Mouse (Mus musculus): ENCODE data around the gene Nrg3.

DNA sequence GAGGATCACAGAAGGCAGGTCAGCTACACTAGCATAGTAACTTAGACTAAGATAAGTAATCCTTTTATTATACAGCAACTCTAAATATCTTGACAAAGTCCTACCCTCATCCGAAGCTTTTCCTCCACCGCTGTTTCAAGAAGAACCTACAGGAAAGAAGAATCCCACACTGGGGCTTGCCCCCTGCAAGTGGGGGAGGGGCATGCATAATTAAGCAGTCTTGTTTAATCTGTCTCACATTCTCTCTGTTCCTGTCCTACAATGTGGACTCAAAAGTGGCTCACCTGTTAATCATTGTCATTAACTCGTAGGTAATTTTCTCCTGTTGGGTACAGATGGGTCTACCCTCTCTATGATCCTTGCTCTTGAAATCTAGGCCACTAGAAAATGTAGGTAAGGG is 354.9 kb downstream of the Nrg3 start:
- TF ChIP-seq CTCF (IDR thresholded peaks at IDR 0.05 in 2 of 3, conservative IDR thresholded peaks at IDR 0.05 in 1 of 3; ENCODE audit: control insufficient read depth in 1 of 3, insufficient read depth in 1 of 3, low read depth in 2 of 3, low read length in 3 of 3, poor library complexity in 1 of 3, severe bottlenecking in 1 of 3) = no peak
- no peak for TF ChIP-seq USF1 (IDR thresholded peaks at IDR 0.05; ENCODE audit: low read depth, low read length)
- no peak for TF ChIP-seq ZC3H11A (IDR thresholded peaks at IDR 0.05; ENCODE audit: low read depth, low read length)
- no peak for TF ChIP-seq TBP (IDR thresholded peaks at IDR 0.05; ENCODE audit: low read depth, low read length)
- TF ChIP-seq POLR2A (IDR thresholded peaks at IDR 0.05; ENCODE audit: control insufficient read depth in 1 of 2, insufficient read depth in 1 of 2, low read depth in 1 of 2, low read length in 2 of 2, poor library complexity in 1 of 2) = no peak
- no peak for TF ChIP-seq HCFC1 (IDR thresholded peaks at IDR 0.05; ENCODE audit: low read depth, low read length)
- TF ChIP-seq MAX (IDR thresholded peaks at IDR 0.05; ENCODE audit: low read length) = no peak
- no peak for TF ChIP-seq GABPA (IDR thresholded peaks at IDR 0.05; ENCODE audit: low read depth, low read length)
- TF ChIP-seq MAFK (IDR thresholded peaks at IDR 0.05; ENCODE audit: borderline replicate concordance, low read depth, low read length) = no peak

Measured in MEL (cell line).